Mouse (Mus musculus): ENCODE measurements around the gene Lpin2.
A peak's percentile ranks its signal among the peaks of the same experiment; 100 is the strongest.

Gene Lpin2

GRCm38 (mm10) chr17:71171161-71171560, 11.2 kb upstream of the Lpin2 start:
- no peak for DNase-seq (ENCODE audit: low read depth, low spot score)

DNA sequence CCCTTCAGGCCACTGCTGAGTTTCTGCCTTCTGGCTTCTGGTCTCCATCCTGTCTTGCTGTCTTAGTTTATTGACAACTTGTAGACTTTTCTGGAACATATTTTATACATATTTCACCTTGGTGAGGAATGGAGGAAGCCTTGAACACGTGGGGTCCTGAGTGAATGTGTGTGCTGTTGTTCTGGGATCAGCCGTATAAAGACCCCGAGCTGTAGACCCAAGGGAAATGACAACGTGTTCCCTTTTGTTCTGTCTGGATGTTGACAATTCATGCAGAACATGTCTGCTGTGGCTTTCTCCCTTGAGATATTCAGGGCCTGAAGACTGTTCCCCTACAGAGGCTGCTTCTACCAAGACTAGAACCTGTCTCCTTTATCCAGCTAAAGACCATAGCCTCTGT, 5.0 kb upstream of the Lpin2 start:
- no peak for DNase-seq (ENCODE audit: low read depth, low spot score)

- DNase-seq (ENCODE audit: low read depth, low spot score) = no peak
These were observed 4.4 kb upstream of the Lpin2 start for GRCm38 (mm10) chr17:71177949-71178348.

DNA sequence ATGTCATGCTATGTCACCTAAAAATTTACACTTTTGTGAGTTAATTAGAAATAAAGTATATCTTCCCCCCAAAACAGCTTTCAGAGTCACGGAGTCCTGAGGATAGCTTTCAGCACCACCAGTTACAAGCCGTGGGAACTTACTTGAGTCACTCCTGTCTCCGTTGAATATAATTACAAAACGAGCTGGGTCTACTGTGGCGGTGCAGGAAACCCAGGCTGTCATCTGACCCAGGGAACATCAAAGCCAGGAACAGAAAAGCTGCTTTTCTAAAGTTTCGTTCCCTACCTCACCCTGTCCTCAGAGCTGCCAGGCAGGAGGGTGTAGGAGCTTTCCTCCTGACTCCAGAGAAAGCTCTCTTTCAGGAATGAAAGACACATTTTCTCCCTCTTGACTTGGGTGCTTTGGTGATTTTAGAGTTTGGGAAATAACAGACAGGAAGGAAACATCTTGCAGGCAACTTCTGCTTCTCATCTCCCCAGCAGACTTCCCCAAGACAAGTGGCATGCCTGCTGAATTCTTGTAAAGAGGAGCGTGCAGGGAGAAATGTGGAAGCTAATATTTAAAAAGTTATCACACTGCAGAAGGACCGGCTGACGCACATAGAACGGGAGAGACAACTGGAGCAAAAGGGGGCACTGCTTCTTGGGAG, 3.7 kb upstream of the Lpin2 start:
- DNase-seq (ENCODE audit: low read depth, low spot score) = no peak

DNA sequence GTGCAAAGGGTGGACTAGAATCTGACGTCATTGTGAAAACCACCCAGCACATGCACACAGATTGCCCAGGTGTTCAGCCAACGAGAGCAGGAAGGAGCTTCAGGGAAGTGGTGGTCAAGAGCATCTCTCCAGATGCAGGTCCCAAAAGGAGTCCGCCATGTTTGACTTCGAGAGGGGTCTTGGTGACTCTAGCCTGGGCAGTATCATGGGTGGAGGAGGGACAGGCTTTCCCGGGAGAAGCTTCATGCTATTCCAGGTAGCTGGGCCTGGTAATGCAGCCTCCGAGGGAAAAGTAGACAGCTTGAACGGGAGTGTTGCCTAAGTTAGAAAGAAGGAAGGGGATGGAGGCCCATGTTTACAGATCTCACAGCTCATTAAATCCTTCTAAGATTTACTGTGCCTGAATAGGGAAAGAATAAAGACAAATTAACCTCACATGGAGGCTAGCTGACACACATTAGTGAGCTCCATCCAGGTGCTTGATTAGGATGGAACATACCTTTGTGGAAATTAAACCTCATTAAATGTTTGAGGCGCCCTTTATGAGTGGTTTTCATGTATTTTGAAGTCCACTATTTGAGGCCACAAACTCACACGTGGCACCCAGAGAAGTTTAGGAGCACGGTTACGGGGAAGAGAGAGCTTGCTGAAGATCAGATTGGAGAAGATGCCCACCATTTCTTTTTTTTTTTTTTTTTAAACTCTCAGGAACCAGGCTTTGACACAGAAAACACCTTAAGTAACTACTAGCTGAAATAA, 2.6 kb upstream of the Lpin2 start:
- no peak for DNase-seq (ENCODE audit: low read depth, low spot score)

GRCm38 (mm10) chr17:71180601-71181000, 1.8 kb upstream of the Lpin2 start:
- DNase-seq (ENCODE audit: low read depth, low spot score) = no peak

DNA sequence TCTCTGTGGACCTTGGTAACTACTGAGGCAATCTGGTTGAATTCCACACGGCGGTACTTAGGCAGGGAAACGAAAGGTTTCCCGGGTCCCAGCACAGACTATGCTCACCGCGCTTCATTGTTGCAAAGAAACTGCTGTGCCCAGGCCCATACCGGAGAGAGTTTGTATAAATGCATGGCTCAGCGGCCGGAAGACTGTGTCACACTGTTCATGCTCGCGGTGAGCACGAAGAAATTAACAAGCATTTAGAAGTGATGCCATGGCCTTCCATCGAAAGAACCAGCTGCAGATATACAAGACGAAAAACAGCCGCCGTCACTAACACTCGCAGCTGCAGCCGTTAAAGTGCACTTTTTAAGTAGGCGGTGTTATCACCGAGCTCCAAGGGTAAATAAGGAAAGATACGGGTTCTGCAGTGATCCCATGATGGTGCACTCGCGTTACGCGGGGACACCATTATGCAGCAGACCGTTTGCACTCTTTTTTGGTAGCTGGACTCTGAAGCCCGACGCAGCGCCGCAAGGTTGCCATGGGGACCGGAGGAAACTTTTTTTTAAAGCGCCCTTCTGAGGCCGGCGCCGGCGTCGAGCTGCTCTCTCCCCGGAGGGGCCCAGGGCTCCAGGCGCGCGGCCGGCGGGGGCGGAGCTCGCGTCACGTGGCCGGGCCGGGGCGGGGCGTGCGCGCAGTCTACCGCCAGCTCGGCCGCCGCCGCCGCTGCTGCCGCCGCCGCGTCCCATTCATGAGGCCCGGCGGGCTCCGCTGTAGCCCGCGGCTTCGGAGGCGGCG, 704 bp downstream of the Lpin2 start:
- peak; percentile 94 for DNase-seq (ENCODE audit: low read depth, low spot score)

GRCm38 (mm10) chr17:71183657-71184261, 1.4 kb downstream of the Lpin2 start:
- peak; percentile 62 for DNase-seq (ENCODE audit: low read depth, low spot score)

DNA sequence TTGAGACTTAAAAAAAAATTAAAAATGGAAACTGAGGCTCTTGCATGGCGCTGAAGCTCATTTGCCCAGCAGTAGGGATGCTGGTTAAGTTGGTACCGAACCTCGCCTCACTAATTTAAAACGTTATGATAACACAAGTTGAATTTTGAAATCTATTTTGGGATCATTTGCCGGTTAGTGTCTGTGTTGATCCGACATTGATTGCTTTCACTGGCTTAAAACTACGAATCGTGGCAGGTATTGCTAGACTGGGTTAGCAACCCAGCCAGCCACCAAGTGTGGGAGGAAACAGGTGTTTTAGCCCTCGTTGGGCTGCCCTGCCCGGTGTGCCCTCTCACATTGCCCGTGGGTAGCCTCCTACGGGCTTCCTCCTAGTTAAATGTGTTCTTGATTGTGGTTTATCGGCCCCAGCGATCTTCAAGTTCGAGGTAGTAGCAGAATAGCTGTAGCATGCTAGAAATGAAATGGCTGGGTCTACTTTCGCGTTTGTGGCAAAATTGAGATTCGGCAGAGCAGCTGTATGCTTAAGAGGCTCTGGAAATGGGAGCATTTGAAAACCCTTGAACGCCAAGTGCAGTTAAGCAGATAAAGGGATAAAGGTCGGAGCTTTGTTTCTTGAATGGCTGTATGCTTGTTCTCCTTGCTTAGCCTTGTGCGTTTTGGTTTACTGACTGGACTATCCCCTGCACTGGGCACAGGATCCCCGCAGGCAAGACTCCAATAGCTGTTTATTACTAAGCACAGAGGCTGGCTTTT, 2.2 kb downstream of the Lpin2 start:
- peak; percentile 75 for DNase-seq (ENCODE audit: low read depth, low spot score)

GRCm38 (mm10) chr17:71185368-71185767, 3.0 kb downstream of the Lpin2 start:
- DNase-seq (ENCODE audit: low read depth, low spot score) = no peak

DNA sequence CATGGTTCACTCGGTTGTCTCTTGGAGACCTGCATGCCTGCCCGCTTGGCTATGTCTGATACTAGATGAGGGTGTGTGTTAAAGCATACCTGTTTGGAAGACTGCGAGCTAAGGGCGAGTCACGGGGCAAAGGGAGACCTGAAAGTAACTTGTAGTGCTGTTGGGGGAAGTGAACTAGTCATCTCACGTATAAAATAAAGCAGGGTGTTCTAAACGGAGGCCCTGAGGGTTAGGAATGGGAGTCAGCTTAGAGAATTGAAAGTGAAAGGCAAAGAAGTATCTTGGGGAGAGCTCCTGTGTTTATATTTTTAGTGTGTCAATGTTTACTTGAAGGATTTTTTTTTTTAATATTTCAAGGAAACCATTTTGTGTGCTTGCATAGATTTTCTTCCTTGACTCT, 8.2 kb downstream of the Lpin2 start:
- peak; percentile 73 for DNase-seq (ENCODE audit: low read depth, low spot score)

- DNase-seq (ENCODE audit: low read depth, low spot score) = no peak
These were observed 8.7 kb downstream of the Lpin2 start for GRCm38 (mm10) chr17:71191063-71191462.

- DNase-seq (ENCODE audit: low read depth, low spot score) = no peak
These were observed 9.5 kb downstream of the Lpin2 start for GRCm38 (mm10) chr17:71191651-71192419.

DNA sequence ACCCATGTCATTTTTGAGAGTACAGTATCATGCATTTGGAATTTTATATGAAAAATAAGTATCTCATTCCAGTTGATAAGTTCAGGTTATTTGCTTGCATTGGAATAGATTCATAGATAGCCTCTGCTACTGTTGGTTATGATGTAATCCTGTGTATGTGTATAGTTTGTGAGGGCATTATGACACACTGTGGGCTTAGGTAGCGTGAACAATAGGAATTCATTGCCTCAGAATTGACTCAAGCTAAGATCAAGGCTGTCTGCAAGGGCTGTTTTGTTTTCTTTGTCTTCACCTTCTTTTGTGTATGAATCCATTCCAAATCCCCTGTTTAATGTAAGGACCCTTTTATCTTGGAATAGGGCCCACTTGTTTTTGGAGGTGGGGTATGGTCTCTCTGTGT, 10.7 kb downstream of the Lpin2 start:
- no peak for DNase-seq (ENCODE audit: low read depth, low spot score)

DNA sequence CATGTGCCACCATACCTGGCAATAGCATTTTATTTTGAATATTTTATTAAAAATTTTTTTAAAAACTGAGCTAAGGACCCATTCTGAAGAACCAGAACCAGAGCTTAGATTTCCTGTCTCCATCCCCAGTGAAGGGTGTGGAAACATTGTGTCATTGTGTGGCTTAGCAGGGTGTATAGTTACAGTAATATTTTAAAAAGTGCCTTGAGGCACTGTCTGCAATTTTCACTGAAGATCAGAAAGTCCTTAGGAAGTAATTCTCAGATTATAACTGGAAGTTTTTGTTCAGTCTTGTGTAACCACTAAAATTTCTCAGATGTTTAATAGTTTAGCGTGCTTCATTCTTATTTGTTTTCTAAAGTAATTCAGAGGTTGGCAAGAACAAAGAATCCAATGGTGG, 11.1 kb downstream of the Lpin2 start:
- DNase-seq (ENCODE audit: low read depth, low spot score) = no peak

- peak; percentile 63 for DNase-seq (ENCODE audit: low read depth, low spot score)
These were observed 12.7 kb downstream of the Lpin2 start for GRCm38 (mm10) chr17:71194906-71195632.

DNA sequence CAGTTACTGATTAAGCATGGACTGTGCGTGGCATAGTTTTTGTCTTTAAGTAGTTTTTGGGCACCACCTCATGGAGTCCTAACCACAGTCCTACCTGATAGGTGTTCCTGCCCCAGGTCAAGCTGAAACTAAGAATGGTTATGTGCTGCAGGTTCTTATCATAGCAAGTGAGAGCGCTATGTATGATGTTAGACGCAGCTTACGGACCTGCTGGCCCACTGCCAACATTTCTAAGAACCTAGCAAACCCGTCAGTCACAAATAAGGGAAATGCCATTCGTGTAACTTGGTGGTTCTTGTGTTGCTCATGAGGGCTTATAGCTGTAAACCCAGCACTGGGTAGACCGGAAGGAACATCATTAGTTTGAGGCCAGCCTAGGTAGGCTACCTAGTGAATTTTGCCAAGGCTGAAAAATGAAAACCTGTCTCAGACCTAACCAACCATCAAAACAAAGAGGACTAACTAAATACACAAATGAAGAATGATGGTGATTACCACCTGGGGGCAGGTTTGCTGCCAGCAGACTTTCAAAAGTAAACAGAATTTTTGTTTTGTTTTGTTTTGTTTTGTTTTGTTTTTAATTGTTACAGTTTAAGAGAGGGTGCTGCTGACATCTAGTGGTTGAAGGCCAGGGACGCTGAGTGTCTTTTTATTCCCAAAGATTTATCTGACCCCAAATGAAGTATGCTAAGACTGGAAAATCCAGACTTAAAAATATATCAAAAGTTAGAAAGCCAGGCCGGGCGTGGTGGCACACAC, 13.5 kb downstream of the Lpin2 start:
- DNase-seq (ENCODE audit: low read depth, low spot score) = peak; percentile 75

GRCm38 (mm10) chr17:71196415-71196814, 14.1 kb downstream of the Lpin2 start:
- no peak for DNase-seq (ENCODE audit: low read depth, low spot score)

- DNase-seq (ENCODE audit: low read depth, low spot score) = no peak
These were observed 17.0 kb downstream of the Lpin2 start for GRCm38 (mm10) chr17:71199346-71199745.

Measured in A20 (cell line).